Mouse (Mus musculus): ENCODE data around the gene Zbtb18.

Gene Zbtb18

GRCm38 (mm10) chr1:177479356-177480004 lies 37.3 kb downstream of the Zbtb18 start:
- DNase-seq (ENCODE audit: low spot score in 2 of 2) = no peak

DNA sequence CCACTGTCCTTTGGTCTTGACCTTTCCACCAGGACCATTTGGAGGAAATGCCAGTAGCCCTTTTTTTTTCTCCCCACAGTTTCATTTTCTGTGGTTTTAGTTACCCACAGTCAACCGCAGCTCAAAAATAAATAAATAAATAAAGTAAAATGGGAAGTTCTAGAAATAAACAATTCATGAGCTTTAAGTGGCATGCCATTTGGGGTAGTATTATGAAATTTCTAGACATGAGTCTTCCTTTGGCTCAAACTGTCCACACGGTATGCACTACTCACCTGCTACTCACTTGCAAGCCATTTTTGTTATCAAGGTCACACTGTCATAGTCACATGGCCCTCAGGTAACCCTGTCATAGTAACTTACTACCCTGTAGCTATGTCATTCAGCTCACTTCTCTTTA lies 41.5 kb downstream of the Zbtb18 start:
- no peak for DNase-seq (ENCODE audit: low spot score in 2 of 2)

- DNase-seq (ENCODE audit: low spot score in 2 of 2) = no peak
These were observed 42.1 kb downstream of the Zbtb18 start for GRCm38 (mm10) chr1:177484280-177484679.

DNA sequence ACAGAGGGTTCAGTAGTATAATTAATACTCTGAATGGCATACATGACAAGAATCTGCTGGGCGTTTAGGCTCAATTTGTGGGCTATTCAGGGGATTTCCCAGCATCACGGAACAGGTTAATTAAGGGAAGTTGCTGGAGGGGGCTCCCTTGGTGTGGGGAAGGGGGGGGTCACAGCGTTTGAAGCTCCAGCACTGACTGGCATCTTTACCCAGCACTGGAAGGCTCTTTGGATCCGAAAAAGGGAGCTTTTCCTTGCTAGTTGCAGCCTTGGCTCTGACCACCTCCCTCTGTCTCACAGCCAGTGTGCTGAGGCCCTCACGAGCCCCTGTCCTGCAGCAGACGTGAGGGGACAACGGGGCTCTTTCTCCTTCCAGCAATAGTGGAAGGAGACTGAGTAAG lies 42.5 kb downstream of the Zbtb18 start:
- peak; percentile 46 to 58 for DNase-seq (ENCODE audit: low spot score in 2 of 2)

DNA sequence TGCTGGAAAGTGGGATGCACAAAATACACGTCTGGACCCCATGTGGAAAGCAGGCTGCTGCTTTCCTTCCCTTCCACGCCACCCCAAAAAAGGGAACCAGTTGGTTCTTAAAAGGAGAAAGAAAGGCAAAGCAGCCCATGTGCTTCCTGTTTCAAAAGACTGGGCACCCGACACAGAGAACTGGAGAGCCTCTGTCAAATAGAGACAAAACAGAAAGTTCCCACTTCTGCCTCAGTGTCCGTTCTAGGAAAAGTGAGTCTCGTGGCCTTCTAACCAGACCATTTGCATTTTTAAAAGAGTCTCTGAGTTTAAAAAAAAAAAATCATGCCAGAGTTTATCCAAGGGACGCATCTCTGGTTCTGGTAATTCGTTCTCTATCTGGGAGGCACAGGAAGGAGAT lies 47.7 kb downstream of the Zbtb18 start:
- peak; percentile 60 to 71 for DNase-seq (ENCODE audit: low spot score in 2 of 2)

GRCm38 (mm10) chr1:177490808-177491207 lies 48.7 kb downstream of the Zbtb18 start:
- DNase-seq (ENCODE audit: low spot score in 2 of 2) = no peak

GRCm38 (mm10) chr1:177491280-177491679 lies 49.1 kb downstream of the Zbtb18 start:
- no peak for DNase-seq (ENCODE audit: low spot score in 2 of 2)

GRCm38 (mm10) chr1:177494306-177494705 lies 52.2 kb downstream of the Zbtb18 start:
- no peak for DNase-seq (ENCODE audit: low spot score in 2 of 2)

GRCm38 (mm10) chr1:177494913-177495542 lies 52.9 kb downstream of the Zbtb18 start:
- DNase-seq (ENCODE audit: low spot score in 2 of 2) = no peak

Data from spleen, postnatal 36 days (tissue).